In the genomic region with DNA sequence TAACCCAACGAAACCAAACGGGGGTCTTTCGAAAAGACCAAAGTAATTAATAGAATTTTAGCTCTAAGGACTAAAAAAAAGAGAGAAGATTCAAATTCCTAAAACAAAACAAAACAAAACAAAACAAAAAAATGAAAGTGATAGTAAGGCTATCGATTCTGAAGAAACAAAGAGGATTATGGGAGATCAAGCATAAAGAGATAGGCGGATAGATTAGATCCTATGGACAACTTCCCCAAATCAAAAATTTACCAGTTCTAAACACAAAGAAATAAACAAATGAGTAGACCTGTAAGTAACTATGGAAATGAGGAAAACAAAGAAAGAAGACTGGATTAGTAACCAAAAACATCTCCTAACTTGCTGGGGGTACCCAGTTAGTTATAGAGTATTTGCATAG, we compare ENCODE assay signal across 17 mouse cellular contexts.
"Had no signal": no experiment of that assay in that cellular context is flagged by ENCODE, and none has a peak within 500 bp of the region (broad histone marks: within the 10 kb centered on the region; RNA-seq: fewer than 3 reads in every experiment).

No protein-coding gene starts in this region.

- H3K9me3 ChIP-seq: neural tube, embryonic 12.5 days; neural tube, embryonic 13.5 days; neural tube, embryonic 15.5 days; stomach, embryonic 15.5 days had no signal

- DNase-seq: retina, postnatal 1 day; right cerebral cortex, adult 18-20 months; right cerebral cortex, postnatal 14 days; right cerebral cortex, postnatal 25 days; right cerebral cortex, postnatal 4 days; spleen, adult 18-20 months; thymus, adult 18-20 months; thymus, adult 2 months; thymus, postnatal 14 days; thymus, postnatal 25 days; thymus, postnatal 36 days; thymus, postnatal 4 days had no signal

- H3K9ac ChIP-seq: neural tube, embryonic 12.5 days; neural tube, embryonic 13.5 days; neural tube, embryonic 15.5 days; stomach, embryonic 15.5 days had no signal

- H3K4me3 ChIP-seq: neural tube, embryonic 12.5 days; neural tube, embryonic 13.5 days; neural tube, embryonic 15.5 days; stomach, embryonic 15.5 days had no signal

- H3K27me3 ChIP-seq: neural tube, embryonic 12.5 days; neural tube, embryonic 13.5 days; neural tube, embryonic 15.5 days; stomach, embryonic 15.5 days had no signal

- H3K36me3 ChIP-seq: neural tube, embryonic 12.5 days; neural tube, embryonic 13.5 days; neural tube, embryonic 15.5 days; stomach, embryonic 15.5 days had no signal

- H3K27ac ChIP-seq: neural tube, embryonic 12.5 days; neural tube, embryonic 13.5 days; neural tube, embryonic 15.5 days; stomach, embryonic 15.5 days; stomach, postnatal 0 days had no signal

- H3K4me1 ChIP-seq: neural tube, embryonic 12.5 days; neural tube, embryonic 13.5 days; neural tube, embryonic 15.5 days; stomach, embryonic 15.5 days had no signal
